Mouse (Mus musculus) induced T-regulatory cell, adult 2 months (primary cell): ENCODE data around the gene App.

Experiments
- DNase-seq: peaks from one replicate; pipeline ENCODE4 v3.0.0-alpha.2; 2012; ENCODE audit warnings: low read depth

Gene App

DNA sequence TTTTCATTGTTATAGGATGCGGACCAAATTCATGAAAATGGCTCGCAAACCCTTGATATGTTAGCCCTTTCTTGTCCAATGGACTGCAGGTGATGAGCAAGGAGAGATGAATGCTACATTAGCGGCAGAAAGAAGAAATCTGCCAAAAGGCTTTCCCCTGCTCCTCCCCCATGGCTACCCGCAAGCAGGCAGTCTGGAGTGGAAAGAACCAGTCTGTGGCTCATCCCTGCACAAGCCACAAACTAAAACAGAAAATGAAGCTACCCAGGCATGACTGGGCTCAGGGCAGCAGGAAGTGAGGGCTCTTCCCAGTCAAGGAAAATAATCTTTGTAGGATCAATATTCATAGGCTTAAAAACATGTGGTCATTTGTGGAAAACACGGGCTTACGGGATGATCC lies 54.6 kb downstream of the App start:
- no peak for DNase-seq

DNA sequence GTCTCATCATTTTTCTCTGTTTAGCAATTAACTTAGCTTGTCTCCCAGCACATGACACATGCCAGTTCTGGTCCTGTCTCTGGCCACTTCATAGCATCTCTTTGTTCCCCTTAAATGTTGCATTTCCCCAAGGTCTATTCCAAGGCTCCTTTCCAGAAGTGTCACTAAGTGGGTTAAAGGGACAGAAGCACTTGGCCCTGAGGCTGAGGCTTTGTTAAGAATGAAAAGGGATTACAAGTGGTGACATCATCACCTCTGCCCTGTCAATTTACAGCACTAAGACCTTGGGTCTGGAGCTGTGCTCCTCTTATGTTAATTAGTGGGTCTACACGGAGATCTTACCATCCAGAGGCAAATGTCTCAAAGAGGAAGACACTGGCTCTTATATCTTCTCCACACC lies 56.0 kb downstream of the App start:
- no peak for DNase-seq

DNA sequence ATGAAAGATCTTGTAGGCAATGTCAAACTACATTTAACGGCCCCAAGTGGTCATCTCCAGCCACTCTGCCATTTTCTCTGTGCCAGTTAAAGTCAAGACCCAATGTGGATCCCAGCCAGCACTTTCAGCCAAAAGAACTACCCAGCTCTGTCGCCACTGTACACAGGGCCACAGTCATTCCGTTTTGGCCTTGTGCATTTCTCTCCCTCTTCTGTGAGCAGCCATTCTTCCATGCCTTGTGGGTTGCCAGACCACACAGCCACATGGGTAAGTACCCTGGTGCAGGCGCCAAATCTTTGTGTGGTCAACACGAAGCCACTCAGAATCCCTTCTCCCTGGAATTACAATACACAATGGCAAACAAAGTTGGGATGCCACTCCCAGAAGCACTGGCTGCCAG lies 57.7 kb downstream of the App start:
- no peak for DNase-seq

DNA sequence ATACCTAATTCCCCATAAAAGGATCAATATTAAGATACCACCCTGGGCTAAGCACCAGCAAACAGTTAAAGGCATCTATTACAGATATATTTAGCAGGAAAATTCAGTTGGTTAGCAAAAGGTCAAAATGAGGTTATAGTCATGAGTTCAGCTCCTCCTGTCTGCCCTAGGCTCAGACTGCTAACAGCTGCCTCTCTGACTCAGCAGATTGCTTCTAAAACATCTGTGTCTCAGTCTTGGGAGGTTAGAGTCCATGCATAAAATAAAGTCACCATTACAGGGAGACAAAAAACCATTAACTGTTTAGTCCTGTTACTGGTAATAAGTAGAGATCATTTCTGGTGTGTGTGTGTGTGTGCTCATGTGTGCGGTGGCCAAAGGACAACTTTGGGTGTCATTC lies 58.8 kb downstream of the App start:
- DNase-seq, result no peak

DNA sequence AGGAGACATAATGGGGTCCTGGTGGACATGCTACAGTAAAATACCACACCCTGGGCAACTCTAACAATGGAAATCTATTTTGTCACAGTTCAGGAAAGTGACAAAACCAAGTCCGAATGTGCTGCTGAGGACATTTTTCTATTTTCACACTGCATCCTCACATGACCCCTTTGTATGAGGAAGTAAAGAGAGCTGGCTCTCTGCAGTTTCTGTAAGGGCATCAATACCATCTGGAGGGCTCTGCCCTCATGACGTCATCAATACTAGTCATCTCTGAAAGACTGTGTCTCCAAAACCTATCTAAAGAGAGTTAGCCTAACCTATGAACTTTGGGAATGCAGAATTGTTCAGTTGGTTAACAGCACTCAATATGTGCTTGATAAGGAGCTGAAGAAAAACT lies 59.6 kb downstream of the App start:
- no peak for DNase-seq

DNA sequence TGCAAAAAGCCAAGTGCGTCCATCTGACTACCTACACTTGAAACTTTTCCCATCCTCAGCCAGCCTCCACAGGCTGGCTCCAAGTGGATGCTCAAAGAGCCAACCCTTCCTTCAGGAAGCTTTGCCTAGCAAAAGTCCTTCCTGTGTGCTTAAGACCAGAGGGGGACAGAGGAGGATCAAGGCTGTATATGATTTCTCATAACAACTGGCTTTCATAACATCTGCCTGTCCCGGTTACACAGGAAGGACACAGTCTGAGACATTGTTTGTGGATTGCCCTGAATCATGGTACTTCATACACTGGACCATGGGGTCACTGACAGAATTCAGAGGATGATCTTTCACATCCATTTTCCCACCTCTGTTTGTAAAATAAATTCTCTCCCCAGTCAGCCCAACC lies 61.3 kb downstream of the App start:
- DNase-seq, result no peak

DNA sequence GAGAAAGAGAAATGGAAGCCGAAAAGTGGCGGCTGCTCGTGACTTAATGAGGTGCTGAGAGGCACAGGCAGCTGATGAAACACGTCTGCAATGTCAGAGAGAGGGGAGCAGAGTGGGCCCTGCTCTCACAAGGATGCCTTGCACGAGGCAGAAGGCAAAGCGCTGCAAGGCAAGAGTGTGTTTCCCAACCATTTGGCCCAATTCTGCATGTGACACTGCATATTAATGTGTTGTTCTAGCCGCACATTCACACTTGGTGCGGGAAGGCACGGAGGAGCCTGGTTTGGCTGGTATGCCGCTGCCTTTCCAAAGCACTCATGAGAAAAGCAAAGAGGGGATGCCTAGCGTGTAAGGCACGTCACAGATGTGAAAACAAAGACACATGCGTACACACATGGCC lies 63.1 kb downstream of the App start:
- no peak for DNase-seq

DNA sequence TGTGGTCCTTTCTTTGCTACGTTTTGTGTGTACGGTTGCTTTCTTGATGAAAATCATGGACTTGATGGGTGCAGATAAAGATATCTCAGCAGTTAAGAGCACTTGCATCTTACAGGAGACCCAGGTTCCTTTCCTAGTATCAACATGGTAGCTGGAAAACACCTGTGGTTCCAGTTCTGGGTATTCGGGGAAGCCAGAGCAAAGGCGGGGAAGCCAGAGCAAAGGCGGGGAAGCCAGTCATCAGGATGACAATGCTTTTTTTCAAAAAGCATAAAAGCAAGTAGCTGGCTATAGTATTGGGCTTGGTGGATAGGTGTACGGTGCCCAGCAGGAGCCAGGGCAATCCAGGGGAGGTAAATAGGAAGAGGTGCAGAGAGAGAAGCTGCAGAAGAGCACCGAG lies 65.1 kb downstream of the App start:
- DNase-seq, result no peak

DNA sequence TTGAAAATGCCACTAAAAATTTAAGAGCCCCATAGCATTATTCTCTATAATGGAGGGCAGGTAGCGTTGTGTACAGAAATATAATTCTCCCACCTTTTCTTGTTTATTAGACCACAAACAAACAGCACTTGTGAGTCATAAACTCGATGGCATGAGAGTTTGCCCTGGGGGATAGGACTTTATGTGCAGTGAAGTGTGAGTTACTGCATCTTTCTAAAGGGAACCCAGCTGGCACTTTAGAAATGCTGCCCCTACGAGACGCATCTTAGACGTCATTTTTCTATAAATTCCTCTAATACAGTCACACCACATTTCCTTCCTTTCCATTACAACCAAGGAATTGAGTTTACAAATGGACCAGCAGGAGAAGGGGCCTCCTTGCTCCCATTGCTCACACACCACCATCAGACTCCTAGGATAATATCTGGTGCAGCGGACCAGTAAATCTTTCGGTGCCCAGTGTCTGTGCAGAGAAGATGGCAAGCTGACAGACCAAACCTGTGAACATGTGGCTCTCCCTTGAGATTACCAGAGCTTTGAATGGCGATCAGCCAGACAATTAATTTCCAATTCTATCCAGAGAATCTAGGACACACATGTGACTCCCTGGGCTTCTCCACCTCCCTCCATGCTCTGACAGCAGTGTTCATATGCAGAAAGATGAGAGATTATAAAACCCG lies 66.8 kb downstream of the App start:
- no peak for DNase-seq

DNA sequence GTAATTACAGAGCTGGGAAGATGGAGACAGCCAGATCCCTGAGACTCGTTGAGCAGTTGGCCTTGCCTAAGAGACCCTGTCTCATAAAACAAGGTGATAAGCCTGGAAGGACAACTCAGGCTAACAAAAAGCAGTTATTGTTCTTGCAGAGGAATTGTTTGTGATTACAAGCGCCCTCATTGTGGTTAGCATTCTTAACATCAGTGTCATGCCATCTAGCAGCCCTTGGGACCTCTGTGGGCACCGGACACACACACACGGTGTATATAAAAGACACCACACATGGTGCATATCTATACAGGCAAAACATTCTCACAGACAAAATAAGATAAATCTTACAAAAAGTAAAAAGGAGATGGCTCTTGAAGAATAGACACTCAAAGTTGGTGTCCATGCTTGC lies 68.0 kb downstream of the App start:
- no peak for DNase-seq

DNA sequence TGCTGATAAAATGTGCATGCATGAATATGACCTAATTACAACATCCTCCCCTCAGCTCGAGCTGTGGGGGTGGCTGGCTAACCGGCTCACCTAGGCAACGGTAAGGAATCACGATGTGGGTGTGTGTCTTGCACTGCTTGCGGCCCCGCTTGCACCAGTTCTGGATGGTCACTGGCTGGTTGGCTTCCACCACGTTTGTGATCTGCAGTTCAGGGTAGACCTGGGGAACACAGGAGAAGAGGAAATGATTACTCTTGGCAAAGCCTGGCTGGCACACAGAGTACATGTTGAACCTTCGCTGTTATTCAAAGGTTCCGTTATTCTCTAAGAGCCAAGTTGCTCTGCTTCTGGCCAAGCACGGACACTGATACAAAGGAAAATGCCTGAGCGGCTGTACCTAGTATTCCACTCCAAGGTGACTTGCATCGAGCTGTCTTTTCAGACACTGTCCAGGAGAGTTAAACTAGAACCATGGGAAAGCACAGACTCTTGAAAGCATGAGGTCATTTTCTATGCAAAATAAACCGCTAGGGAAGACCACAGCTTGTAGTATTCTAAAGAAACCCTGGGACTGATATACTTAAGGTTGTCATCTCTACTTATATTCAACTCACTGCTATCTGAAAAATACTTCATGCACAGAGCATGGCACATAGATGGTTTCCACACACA lies 70.3 kb downstream of the App start:
- no peak for DNase-seq

DNA sequence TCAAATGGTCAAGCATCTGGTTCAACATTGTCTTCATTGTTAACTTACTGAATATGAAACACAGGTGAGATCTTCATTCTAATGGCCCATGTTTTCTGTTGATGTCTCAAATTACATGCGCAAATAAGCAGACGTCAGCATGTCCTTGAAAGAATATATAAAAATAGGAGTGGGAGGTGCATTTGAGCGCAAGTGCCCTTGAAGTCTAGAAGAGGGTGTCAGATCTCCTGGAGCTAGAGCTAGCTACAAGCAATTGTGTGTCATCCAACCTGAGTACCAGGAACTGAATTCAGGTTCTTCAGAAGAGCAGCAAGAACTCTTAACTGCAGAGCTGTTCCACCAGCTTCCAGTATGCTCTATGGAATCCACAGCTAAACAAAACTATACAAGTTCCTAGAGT lies 72.0 kb downstream of the App start:
- no peak for DNase-seq

DNA sequence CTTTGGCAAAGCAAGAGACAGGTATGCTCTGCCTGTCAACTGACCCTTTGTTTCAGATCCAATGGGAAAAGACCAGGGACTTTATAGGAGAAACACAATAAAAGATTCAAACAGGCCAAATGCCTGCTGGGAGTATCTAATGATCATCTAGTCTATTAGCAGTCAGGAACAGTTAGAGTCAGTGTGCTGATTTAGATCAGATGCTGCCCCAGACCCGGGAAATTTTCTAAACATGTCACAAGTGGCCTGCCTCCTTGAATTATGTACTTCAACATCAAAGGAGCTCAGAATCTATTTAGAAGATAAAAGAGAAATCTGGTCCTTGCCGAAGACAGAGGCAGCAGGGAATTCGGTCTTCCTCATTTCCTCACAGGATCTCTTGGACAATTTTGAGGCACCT lies 72.8 kb downstream of the App start:
- no peak for DNase-seq

DNA sequence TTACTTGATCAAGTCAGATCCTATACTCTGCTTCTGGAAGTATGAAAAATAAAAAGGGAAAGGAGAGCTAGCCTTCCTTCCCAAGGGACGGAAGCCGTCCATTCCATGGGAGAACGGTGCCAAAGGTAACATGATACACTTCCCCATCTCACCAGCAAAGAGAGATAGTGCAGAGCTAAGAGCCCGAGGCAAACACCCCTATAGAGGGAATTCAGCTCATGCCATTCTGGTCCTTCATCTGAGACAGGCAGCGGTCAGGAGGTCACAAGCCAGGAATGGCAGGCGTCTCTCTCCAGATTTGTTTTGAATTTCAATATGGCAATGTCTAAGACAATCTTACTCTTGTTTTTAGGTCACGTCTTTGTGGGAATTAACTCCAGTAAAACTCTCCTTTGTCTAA lies 74.1 kb downstream of the App start:
- DNase-seq, result no peak

DNA sequence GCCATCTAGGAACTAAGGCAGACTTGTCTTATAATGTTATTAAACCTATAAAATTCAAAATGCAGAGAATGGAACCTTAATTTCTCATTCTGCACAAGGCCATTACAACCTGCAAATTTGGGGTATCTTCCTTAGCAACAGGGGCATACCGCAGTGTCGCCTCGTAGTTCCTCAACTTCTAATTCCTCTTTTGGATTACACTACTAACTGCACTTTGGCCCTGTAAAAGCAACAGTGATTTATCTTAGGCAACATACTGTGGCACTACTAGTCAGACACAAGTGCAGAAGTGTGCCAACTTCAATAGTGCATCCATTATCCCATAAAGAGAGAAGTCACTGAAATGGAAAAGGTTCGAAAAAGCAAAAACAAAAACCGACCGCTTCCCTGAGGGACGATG lies 74.5 kb downstream of the App start:
- no peak for DNase-seq

DNA sequence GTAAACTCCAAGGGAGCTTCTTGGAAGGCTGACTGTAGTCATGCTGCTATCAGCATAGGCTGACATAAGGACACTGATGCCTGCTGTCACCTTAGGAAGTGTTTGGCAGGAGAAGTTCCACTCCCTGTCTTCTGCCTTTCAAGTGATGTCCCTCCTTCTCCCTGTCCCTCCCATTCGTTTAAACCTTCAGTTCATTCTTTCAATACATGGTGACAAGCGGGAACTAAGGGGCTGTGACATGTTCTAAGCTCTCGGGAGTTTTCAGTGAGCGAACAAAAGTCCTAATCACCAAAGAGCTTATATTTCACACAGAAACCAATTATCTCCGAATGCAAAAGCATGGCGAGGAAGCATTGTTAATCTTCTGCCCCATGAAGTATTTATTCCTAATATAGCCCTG lies 77.2 kb downstream of the App start:
- no peak for DNase-seq

DNA sequence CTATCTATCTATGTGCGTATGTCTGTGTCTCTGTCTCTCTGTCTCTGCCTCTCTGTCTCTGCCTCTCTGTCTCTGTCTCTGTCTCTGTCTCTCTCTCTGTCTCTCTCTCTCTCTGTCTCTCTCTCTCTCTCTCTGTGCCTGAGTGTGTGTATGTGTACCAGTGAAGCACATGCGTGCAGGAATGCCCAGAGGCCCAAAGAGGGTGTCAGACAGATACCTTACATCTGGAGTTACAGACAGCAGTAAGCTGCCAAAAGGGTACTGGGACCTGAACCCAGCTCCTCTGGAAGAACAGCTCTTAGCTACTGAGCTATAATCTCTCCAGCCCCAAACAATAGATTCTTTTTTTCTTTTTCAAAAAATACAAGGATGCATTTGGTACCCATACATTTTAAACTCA lies 77.6 kb downstream of the App start:
- no peak for DNase-seq

DNA sequence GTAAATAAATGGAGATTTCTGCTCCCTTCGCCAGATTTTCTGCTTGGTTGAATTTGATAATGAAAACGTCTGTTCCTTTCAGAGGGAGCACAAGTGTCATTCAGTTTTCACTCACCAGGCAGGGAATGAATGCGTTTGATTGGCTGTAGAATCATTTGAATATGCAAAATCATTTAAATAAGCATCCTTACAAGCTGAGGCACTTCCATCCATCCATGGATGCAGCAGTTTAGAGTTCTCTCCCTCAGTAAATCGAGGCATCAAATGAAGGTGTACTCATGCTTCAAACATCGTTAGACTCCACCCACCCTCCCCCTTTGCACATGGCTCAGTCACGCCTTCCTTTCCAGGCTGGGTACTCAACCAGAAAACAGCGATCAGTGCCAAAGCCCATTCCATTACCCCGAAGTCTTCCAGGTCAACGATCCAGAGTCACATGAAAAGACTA lies 80.9 kb downstream of the App start:
- no peak for DNase-seq

DNA sequence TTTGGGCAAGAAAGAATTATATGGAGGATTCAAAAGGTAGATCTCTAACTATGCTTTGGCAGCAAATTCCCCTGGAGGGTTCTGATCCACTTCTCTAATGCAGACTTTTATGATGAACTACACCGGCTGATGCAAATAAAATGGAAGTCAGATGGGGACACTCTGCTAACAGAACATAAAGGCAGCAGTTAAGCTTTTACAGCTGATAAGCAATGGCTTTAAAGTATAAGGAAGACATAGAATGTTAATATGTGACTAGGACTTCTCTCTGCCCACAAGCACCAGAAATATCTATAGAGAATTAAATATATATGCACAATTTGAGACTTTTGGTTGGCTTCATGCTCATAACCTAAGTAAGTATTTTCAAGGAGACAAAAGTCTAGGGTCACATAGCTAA lies 81.4 kb downstream of the App start:
- DNase-seq, result no peak

DNA sequence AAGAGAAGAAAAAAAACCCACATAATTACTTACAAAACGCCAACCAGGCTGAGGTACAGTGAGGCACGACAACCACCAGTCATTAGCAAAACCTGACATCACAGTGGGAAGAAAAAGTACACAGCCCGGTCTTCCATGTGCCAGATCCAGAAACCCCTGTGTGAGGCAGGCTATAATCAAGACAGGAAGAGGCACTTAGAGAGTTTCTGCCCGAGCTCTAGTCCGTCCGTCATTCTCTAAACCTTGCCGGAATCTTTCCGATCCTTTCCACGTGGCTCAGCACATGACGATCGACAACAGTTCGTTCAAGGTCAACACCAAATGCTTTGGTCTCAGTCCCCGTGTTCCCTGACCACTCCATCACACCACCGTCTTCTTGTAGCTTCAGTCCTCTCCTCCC lies 82.6 kb downstream of the App start:
- no peak for DNase-seq

DNA sequence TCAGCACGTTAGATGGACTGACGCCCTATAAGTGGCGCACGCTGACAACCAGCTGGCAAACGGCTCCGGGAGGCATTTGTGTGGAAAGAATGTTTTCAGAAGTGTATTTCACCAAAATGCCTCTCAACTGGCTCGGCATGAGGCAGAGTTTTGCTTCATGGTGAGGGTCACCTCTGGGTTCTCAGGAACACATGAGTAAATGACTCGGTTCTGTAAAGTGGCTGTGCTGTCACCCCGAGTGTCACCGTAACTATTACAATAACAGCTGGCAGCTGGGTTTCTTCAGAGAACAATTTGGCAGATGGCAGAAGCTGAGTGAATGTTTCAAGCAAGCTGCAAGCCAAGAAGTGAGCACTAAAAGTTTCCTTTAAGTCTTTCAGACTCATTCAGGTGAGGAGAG lies 85.4 kb downstream of the App start:
- no peak for DNase-seq

DNA sequence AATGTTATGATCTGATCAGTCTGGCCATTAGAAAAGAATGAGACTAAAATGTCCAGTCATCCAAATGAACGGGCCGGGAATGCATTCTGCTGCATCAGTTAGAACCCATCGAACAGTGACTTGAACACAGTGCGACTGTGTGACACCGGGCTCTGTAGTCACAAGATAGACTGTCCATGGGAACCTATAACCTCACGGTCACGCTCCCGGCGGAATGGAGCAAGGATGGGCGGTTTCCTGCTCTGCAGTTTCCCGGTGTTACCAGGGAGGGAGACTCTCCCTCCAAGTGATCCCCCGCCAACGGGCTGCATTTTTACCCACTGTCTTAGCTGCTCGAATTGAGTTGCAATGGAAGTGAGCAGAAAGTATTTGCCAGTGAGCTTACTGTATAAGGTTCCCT lies 87.3 kb downstream of the App start:
- DNase-seq, result no peak

DNA sequence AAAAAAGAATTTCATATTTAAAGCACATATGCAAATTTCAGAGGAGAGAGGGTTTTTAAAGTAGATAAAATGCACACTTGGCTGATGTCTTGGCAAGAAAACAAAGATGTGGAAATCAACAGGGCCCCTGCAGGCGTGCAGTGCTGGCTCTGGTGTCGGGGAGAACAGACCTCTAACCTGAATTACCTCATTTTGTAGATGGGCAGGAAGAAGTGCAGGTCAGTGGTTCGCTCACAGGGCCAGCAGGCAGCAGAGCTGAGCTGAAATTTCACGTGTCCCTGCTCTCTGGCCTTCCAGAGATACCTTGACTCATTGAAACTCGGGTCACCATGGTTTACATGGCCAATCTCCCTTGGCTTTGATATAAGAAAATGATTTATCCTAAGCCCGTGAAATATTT lies 87.7 kb downstream of the App start:
- DNase-seq, result no peak

DNA sequence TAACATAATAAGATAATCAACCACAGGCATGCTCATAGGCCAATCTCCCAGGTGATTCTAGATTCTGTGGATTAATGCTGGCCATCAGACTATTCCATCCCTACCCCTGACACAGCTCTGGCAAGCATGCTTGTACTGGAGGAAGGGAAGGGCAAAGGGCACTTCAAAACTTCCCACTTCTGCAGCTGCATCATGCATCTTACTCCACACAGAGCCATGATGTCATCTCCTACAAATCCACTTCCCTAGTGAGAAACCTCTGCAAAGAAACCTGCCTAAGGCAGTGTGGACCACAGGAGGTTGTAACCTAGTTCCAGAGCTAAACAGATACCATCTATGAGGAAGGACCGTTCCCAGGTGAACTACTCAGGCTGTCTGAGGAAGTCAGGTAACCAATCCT lies 89.4 kb downstream of the App start:
- DNase-seq, result no peak
